Comparison of ENCODE assay signal across 8 mouse cellular contexts in genomic region chr10:78392072-78392471, GRCm38 (mm10). TPM values are rescaled to one million over a fixed set of nuclear protein-coding genes. Genes with fewer than 3 reads are reported as not detected.
DNase-seq lines count a peak whose midpoint lies in the region; ATAC-seq and TF ChIP-seq lines count a peak whose summit lies in the region.

No protein-coding gene starts in this region.

- DNase-seq in adrenal gland, postnatal 14 days = peak; percentile 93
- DNase-seq in embryonic facial prominence, embryonic 11.5 days (ENCODE audit: low spot score) = peak; percentile 83
- DNase-seq in heart, adult 9 months (ENCODE audit: low spot score in 2 of 2) = peak; percentile 66 to 78
- peak; percentile 90 for DNase-seq in kidney, postnatal 10 days
- peak; percentile 43 to 56 for DNase-seq in thymus, adult 18-20 months

- H3ac ChIP-seq in C2C12 (ENCODE audit: control insufficient read depth, insufficient read length, low read depth) = no peak overlapping the region

- no peaks in the 10 kb centered on the region for H3K9me3 ChIP-seq in embryonic facial prominence, embryonic 11.5 days (replicated peaks; ENCODE audit: control insufficient read depth, low read length)
- no peaks in the 10 kb centered on the region for H3K9me3 ChIP-seq in liver, embryonic 12.5 days (replicated peaks)

- H3K27me3 ChIP-seq in C2C12 (ENCODE audit: control insufficient read depth, insufficient read depth, insufficient read length) = peaks cover 18% of the 10 kb centered on the region
- H3K27me3 ChIP-seq in embryonic facial prominence, embryonic 11.5 days (ENCODE audit: control insufficient read depth, insufficient read depth, low read length) = peaks cover 19% of the 10 kb centered on the region
- peaks cover 64% of the 10 kb centered on the region for H3K27me3 ChIP-seq in liver, embryonic 12.5 days (replicated peaks)

- 2% methylated on average over 18 of the region's 18 CpGs for WGBS in embryonic facial prominence, embryonic 11.5 days
- 1% methylated on average over 18 of the region's 18 CpGs for WGBS in liver, embryonic 12.5 days (ENCODE audit: insufficient replicate concordance)

- no peak overlapping the region for H3K27ac ChIP-seq in embryonic facial prominence, embryonic 11.5 days (replicated peaks; ENCODE audit: low read depth, low read length)
- no peak overlapping the region for H3K27ac ChIP-seq in liver, embryonic 12.5 days

- no peak for ATAC-seq in embryonic facial prominence, embryonic 11.5 days (replicated peaks; ENCODE audit: insufficient number of reproducible peaks, low FRiP score, low TSS enrichment, low read depth)
- peak; percentile 39; the same call in 1 of the 2 replicates for ATAC-seq in liver, embryonic 12.5 days
- ATAC-seq in neutrophil, adult 5-6 weeks (ENCODE audit: extremely low read depth, insufficient number of reproducible peaks, low FRiP score, poor library complexity, severe bottlenecking) = peak; percentile 59; the same call in 1 of the 2 replicates

- no peaks in the 10 kb centered on the region for H3K79me2 ChIP-seq in C2C12 (ENCODE audit: control insufficient read depth, insufficient read depth)

- no peaks in the 10 kb centered on the region for H3K79me3 ChIP-seq in C2C12 (ENCODE audit: low read depth)

- H3K4me1 ChIP-seq in embryonic facial prominence, embryonic 11.5 days (ENCODE audit: control insufficient read depth, insufficient read depth, low read length) = no peaks in the 10 kb centered on the region
- peaks cover 12% of the 10 kb centered on the region; the same call in 1 of the 2 replicates for H3K4me1 ChIP-seq in liver, embryonic 12.5 days

- peak; percentile 90 for TF ChIP-seq CTCF in C2C12 (IDR thresholded peaks at IDR 0.05; ENCODE audit: control insufficient read depth, insufficient read depth, insufficient read length)

- no peaks in the 10 kb centered on the region for H3K36me3 ChIP-seq in C2C12 (ENCODE audit: control insufficient read depth, insufficient read depth)
- H3K36me3 ChIP-seq in embryonic facial prominence, embryonic 11.5 days (replicated peaks; ENCODE audit: control insufficient read depth, insufficient read depth, low read depth, low read length) = no peaks in the 10 kb centered on the region
- no peaks in the 10 kb centered on the region for H3K36me3 ChIP-seq in liver, embryonic 12.5 days

- no peak overlapping the region for H3K4me2 ChIP-seq in embryonic facial prominence, embryonic 11.5 days (ENCODE audit: low read depth, low read length)
- H3K4me2 ChIP-seq in liver, embryonic 12.5 days = peak overlapping the region; percentile 39

- H3K9ac ChIP-seq in embryonic facial prominence, embryonic 11.5 days (replicated peaks; ENCODE audit: low read length) = no peak overlapping the region
- H3K9ac ChIP-seq in liver, embryonic 12.5 days = no peak overlapping the region

- no peak overlapping the region for H3K4me3 ChIP-seq in C2C12 (ENCODE audit: insufficient read depth, poor library complexity, severe bottlenecking)
- H3K4me3 ChIP-seq in embryonic facial prominence, embryonic 11.5 days (ENCODE audit: low read depth, low read length) = no peak overlapping the region
- no peak overlapping the region for H3K4me3 ChIP-seq in liver, embryonic 12.5 days

TF ChIP-seq in C2C12, 6 proteins besides CTCF, POLR2A, EP300 and RAD21:
- no peak for TF ChIP-seq MYOD1 (IDR thresholded peaks at IDR 0.05; ENCODE audit: control insufficient read depth, insufficient read length, low read depth)
- TF ChIP-seq FOSL1 (IDR thresholded peaks at IDR 0.05; ENCODE audit: insufficient read depth, low read length, poor library complexity, severe bottlenecking) = no peak
- no peak for TF ChIP-seq CEBPB (IDR thresholded peaks at IDR 0.05; ENCODE audit: low read depth)
- peak; percentile 26 for TF ChIP-seq USF1 (IDR thresholded peaks at IDR 0.05; ENCODE audit: low read depth)
- no peak for TF ChIP-seq MYOG (IDR thresholded peaks at IDR 0.05; ENCODE audit: control insufficient read depth, extremely low read depth, insufficient read length)
- TF ChIP-seq MAX (IDR thresholded peaks at IDR 0.05) = peak; percentile 64

RNA-seq across cellular contexts. Expression of gene Rrp1, which starts 20.8 kb away (rescaled TPM):
- polyA plus RNA-seq in C2C12 (2012; fragmentation: generic; extraction: Trizol) = 154 TPM
- 199 and 221 TPM in 2 replicates for total RNA-seq in adrenal gland, postnatal 14 days (2021)
- 225 and 243 TPM in 2 replicates for polyA plus RNA-seq in embryonic facial prominence, embryonic 11.5 days (2014; fragmentation: Nextera tagmentation; extraction: Ambion mirVana)
- polyA plus RNA-seq in liver, embryonic 12.5 days (2016; fragmentation: Nextera tagmentation; extraction: Ambion mirVana) = 200 and 201 TPM in 2 replicates
- total RNA-seq in neutrophil, adult 5-6 weeks (2017) = 258 and 282 TPM in 2 replicates

RNA-seq across cellular contexts. Expression of gene Cstb, which starts 33.4 kb away (rescaled TPM):
- 355 TPM for polyA plus RNA-seq in C2C12 (2012; fragmentation: generic; extraction: Trizol)
- 176 and 179 TPM in 2 replicates for total RNA-seq in adrenal gland, postnatal 14 days (2021)
- 168 and 177 TPM in 2 replicates for polyA plus RNA-seq in embryonic facial prominence, embryonic 11.5 days (2014; fragmentation: Nextera tagmentation; extraction: Ambion mirVana)
- 104 and 106 TPM in 2 replicates for polyA plus RNA-seq in liver, embryonic 12.5 days (2016; fragmentation: Nextera tagmentation; extraction: Ambion mirVana)
- total RNA-seq in neutrophil, adult 5-6 weeks (2017) = 40.5 and 40.9 TPM in 2 replicates

RNA-seq across cellular contexts. Expression of gene Agpat3, which starts 39.8 kb away (rescaled TPM):
- polyA plus RNA-seq in C2C12 (2012; fragmentation: generic; extraction: Trizol) = 95.0 TPM
- 323 and 324 TPM in 2 replicates for total RNA-seq in adrenal gland, postnatal 14 days (2021)
- polyA plus RNA-seq in embryonic facial prominence, embryonic 11.5 days (2014; fragmentation: Nextera tagmentation; extraction: Ambion mirVana) = 32.8 and 34.1 TPM in 2 replicates
- 25.3 and 25.7 TPM in 2 replicates for polyA plus RNA-seq in liver, embryonic 12.5 days (2016; fragmentation: Nextera tagmentation; extraction: Ambion mirVana)
- total RNA-seq in neutrophil, adult 5-6 weeks (2017) = 28.7 and 34.6 TPM in 2 replicates
